Mouse (Mus musculus): ENCODE results near the gene Slc25a36.

Gene Slc25a36

DNA sequence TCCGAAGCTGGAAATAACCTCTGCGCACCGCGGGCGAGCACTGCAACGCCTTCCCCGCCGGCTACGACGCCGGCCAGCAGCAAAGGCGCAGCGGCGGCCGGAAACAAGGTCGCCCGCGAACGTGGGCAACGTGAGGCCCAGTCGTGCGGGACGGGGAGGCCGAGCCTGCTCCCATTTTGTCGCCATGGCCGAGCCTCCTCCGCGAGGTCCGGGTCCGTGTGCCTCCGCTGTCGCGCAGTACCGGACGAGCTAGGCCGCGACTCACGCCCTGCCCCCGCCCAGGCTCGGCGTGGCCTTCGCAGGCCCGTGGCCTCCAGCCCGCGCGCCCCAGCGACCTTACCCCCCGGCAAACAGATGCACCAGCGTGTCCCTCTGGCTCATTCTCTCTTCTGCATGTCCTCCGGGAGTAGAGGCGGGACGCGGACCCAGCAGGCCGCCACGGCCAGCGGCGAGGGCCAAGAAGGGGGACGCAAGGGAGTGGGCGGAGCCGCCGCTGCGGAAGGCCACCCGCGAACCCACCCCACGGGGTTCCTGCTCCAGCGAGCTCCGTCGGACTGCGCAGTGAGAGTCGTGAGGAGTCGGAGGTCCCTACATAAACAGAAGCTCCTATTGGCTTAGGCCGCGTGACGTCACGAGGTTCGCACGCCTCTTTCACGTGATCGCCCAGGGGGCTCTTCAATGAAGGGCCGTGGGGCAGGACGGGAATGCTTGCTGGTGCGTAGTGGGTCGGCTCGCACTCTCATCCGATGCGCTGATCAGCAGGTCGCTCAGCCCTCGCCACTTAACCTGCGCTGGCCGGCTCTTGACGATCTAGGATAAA, at the start of gene Slc25a36:
Gene Slc25a36 (minus strand): TSS at position 587 of the 820 bp plus-strand sequence.
- peak; percentile 97 for DNase-seq (ENCODE audit: low spot score)

GRCm38 (mm10) chr9:97158412-97158811, 47.5 kb upstream of the Slc25a36 start:
- DNase-seq (ENCODE audit: low spot score): no peak

GRCm38 (mm10) chr9:97155981-97156380, 45.0 kb upstream of the Slc25a36 start:
- no peak for DNase-seq (ENCODE audit: low spot score)

GRCm38 (mm10) chr9:97154956-97155355, 44.0 kb upstream of the Slc25a36 start:
- no peak for DNase-seq (ENCODE audit: low spot score)

GRCm38 (mm10) chr9:97153006-97153405, 42.0 kb upstream of the Slc25a36 start:
- no peak for DNase-seq (ENCODE audit: low spot score)

- no peak for DNase-seq (ENCODE audit: low spot score)
Measured at GRCm38 (mm10) chr9:97147270-97147669, 36.3 kb upstream of the Slc25a36 start.

- no peak for DNase-seq (ENCODE audit: low spot score)
Measured at GRCm38 (mm10) chr9:97145351-97145750, 34.4 kb upstream of the Slc25a36 start.

- no peak for DNase-seq (ENCODE audit: low spot score)
Measured at GRCm38 (mm10) chr9:97143416-97143815, 32.5 kb upstream of the Slc25a36 start.

GRCm38 (mm10) chr9:97142558-97142957, 31.6 kb upstream of the Slc25a36 start:
- no peak for DNase-seq (ENCODE audit: low spot score)

DNA sequence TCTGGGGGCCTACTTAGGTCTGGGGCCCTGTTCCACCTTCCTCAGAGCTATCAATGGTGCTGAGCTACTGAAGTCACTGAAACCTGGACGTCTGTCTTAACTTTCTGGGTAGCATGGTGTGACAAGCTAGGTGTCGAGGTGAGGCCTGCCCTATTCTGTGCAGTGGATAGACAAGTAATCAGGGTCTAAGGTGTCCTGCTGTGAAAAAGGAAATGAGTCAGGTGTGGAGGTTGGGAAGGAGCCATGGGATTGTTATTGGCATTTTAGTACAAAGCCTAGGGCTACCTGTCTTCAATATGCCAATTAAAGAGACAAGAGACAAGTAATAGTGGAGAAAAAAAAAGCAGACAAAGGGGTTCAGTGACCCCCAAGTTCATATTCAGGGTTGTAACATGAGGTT, 30.8 kb upstream of the Slc25a36 start:
- no peak for DNase-seq (ENCODE audit: low spot score)

- DNase-seq (ENCODE audit: low spot score): no peak
Measured at GRCm38 (mm10) chr9:97140145-97140932, 29.4 kb upstream of the Slc25a36 start.

DNA sequence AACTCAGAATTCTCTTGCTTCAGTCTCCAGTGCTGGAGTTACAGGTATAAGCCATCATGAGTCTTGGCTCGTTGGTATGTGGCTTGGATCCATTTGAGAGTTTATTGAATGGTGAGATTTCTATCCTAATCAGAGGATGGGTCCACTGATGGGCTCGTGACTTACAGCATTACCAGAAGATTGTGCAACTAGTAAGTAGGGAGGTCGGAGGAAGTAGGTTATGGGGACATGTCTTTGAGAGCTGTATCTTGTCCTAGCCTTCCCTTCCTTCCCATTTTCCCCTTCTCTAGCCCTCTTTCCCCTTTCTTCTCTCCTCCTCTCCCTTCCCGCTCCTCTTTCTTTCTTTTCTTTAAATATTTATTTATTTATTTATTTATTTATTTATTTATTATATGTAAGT, 26.7 kb upstream of the Slc25a36 start:
- DNase-seq (ENCODE audit: low spot score): no peak

- no peak for DNase-seq (ENCODE audit: low spot score)
Measured at GRCm38 (mm10) chr9:97137116-97137515, 26.2 kb upstream of the Slc25a36 start.

DNA sequence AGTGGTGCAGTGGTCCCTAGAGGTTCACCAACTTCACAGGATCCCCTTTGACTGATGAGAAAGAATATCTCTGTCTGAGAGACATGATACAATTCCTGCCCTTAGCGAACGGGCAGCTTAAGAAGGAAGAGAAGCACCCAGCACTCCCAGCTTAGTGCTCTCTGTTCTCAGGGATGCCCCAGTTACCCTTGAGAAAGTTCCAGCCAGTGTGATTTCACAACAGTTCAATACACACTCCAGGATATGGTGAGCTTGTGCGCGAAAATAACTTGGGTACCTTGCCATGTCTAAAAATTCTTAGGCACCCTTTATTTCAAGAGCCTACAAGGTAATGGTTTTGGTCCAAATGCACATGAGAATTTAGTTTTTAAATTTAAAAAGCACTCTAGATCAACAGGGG, 24.9 kb upstream of the Slc25a36 start:
- DNase-seq (ENCODE audit: low spot score): no peak

DNA sequence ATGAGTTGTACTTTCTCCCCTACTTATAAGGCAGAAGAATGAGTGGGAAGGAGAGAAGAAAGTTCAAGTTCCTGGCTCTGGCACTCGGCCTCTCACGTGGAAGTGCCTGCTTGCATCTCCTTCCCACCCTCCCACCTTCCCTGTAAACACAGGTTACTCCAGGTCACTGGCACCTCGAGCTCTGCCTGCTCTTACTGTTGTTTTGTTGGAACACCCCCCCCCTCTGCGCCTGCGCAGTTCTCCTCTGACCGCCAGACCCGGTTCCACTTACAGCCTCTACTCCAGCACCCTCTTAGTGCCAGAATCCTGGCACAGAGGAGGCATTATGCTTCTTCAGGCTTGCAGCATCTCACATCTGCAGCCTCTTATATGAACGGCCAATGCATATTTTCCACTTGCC, 22.2 kb upstream of the Slc25a36 start:
- peak; percentile 9 for DNase-seq (ENCODE audit: low spot score)

DNA sequence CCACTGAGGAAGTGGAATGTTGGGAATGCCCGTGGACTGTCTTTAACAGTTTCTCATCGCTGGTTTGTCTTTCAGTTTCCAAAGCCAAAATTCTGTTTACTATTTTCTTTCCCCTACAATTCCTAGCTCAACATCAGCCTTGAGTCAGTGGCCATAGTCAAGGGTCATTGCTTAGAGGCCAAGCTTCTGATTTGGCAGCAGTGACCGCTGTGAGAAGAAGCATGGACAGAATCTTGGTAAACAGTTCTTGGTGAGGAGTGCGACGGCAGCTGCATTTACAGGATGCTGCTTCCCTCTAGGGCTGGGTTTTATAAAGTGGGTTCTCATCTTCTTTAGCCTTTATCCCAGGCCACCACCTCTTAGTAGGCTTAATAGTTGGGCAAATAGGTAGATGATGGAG, 19.0 kb upstream of the Slc25a36 start:
- DNase-seq (ENCODE audit: low spot score): no peak

GRCm38 (mm10) chr9:97123934-97124692, 13.2 kb upstream of the Slc25a36 start:
- no peak for DNase-seq (ENCODE audit: low spot score)

- no peak for DNase-seq (ENCODE audit: low spot score)
Measured at GRCm38 (mm10) chr9:97121432-97121831, 10.5 kb upstream of the Slc25a36 start.

GRCm38 (mm10) chr9:97114271-97114670, 3.3 kb upstream of the Slc25a36 start:
- no peak for DNase-seq (ENCODE audit: low spot score)

GRCm38 (mm10) chr9:97113555-97113929, 2.6 kb upstream of the Slc25a36 start:
- no peak for DNase-seq (ENCODE audit: low spot score)

DNA sequence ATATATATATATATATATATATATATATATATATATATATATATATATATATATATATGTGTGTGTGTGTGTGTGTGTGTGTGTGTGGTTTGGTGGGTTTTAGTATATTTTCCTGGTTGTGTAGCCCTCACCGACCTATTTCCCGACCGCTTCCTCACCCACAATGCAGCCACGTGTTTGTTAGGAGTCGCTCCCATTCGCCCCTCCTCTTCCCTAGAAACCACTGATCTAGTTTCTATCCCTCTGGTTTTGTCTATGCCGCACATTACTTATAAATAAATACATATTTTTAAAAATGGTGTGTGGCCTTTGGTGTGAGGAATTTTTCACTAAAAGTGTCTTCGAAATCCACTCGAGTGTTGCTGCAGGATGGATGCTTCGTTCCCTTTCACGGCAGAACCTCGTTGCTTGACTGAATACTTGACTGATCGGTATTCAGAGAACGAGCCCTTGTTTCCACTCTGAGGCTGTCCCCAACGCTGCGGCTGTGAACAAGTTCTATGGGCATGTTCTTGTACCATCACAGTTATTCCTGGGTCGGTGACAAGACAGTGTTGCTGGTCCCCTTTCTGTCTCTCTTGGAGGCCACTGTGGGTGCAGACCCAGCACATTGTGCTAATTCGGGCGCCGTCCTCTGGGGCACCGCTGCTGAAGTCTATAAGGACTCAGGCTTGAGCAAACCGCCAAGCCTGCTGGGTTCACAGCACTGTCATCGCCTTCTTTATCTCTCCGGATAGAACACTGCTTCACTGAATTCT, 2.0 kb upstream of the Slc25a36 start:
- DNase-seq (ENCODE audit: low spot score): no peak

DNA sequence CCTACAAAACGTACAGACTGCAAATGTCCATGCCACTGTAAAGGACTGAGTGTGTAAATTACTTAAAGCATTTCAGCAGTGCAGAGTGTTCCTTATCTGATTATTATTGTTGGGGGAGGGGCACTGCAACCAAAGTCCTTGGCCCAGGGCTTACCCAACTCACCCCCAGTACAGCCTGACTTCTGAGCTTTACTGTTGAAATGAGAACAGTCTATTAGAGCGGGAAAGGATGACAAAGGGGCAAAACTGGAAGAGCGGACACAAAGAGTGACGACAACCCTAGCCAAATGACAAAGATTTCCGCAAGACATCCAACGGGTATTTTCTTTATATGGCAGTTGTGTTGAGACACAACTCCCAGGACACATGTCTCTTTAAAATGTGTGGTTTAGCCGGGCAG, 1.3 kb upstream of the Slc25a36 start:
- no peak for DNase-seq (ENCODE audit: low spot score)

All from layer of hippocampus, adult 11-12 months (tissue).